Mouse (Mus musculus): ENCODE data around the gene Wfs1. TPM values are rescaled to one million over a fixed set of nuclear protein-coding genes. Genes with fewer than 3 reads are reported as not detected.

Wfs1 gene
- polyA plus RNA-seq, 1 experiment from 2014 or later = 18.4 TPM

DNA sequence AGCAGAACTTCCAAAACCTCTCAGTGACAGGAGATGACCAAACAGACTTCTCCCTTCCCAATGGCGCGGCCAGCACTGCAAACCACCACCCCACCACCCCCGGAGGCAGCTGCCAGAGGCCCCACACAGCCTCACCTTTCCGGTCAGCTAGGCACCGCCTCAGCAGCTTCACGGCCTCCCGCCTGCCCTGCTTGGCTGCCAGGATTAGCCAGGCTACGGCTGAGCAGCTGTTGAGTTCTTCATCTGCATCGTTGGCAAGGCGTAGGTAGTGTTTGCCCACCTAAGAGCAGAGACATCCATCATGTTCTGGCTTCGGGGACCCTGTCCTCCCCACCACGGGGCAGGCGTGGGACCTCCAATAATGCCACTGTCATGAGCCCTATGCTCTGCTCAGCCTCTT lies 13.7 kb downstream of the Wfs1 start:
- Histone ChIP-seq H3K9me3 (replicated peaks; ENCODE audit: control insufficient read depth, low read length) (no peaks in the 10 kb centered on the region), H3K27ac (ENCODE audit: low read length) (no peak overlapping the region), H3K4me2 (ENCODE audit: low read depth, low read length) (no peak overlapping the region), H3K9ac (ENCODE audit: low read length) (no peak overlapping the region), H3K4me1 (ENCODE audit: control insufficient read depth, insufficient read depth, low read length) (0 out of 2 replicates have a peak, but pooled peaks cover 4% of the 10 kb centered on the region), H3K4me3 (ENCODE audit: low read length) (no peak overlapping the region), H3K27me3 (ENCODE audit: control insufficient read depth, insufficient read depth, low read length) (no peaks in the 10 kb centered on the region), H3K36me3 (ENCODE audit: control insufficient read depth, insufficient read depth) (peaks cover 8% of the 10 kb centered on the region; the same call in 1 of the 2 replicates)
- 83% methylated on average over 13 of the region's 13 CpGs for WGBS
- ATAC-seq (replicated peaks; ENCODE audit: extremely low read depth, insufficient read depth, low FRiP score) = no peak

DNA sequence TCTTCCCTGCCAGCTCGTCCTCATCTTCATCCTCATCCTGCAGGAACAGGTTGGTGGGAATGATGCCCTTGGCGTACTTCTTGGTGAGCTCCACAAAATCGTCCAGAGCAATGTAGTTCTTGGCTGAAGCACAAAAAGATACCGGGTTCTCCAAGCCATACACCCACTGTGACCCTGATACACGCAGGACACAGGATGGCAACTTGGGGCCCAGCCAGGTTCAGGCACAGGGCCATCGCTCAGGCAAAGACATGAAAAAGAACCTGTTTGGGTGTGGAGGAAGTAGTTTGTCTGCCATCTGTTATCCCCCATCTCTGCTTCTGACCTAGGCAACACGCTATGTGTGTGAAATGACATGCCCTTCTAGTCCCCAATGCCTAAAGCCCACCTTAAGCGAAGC lies 17.4 kb downstream of the Wfs1 start:
- peaks cover 26% of the 10 kb centered on the region for H3K36me3 ChIP-seq (ENCODE audit: control insufficient read depth, insufficient read depth)

GRCm38 (mm10) chr5:36960501-36960900 lies 28.5 kb downstream of the Wfs1 start:
- Histone ChIP-seq H3K36me3 (ENCODE audit: control insufficient read depth, insufficient read depth) (peaks cover 2% of the 10 kb centered on the region; the same call in 1 of the 2 replicates), H3K4me2 (ENCODE audit: low read depth, low read length) (no peak overlapping the region), H3K9ac (ENCODE audit: low read length) (no peak overlapping the region), H3K27ac (ENCODE audit: low read length) (no peak overlapping the region), H3K27me3 (ENCODE audit: control insufficient read depth, insufficient read depth, low read length) (no peaks in the 10 kb centered on the region), H3K4me1 (ENCODE audit: control insufficient read depth, insufficient read depth, low read length) (no peaks in the 10 kb centered on the region; the same call in 1 of the 2 replicates), H3K9me3 (replicated peaks; ENCODE audit: control insufficient read depth, low read length) (no peaks in the 10 kb centered on the region), H3K4me3 (ENCODE audit: low read length) (no peak overlapping the region)
- 17% methylated on average over 5 of the region's 5 CpGs for WGBS
- 0 out of 2 replicates have a peak, but pooled peaks have one; percentile 58 for ATAC-seq (replicated peaks; ENCODE audit: extremely low read depth, insufficient read depth, low FRiP score)

More for the DNA sequence above, 17.4 kb downstream of the Wfs1 start:
- 81% methylated on average over 8 of the region's 8 CpGs for WGBS
- Histone ChIP-seq H3K27ac (ENCODE audit: low read length) (no peak overlapping the region), H3K9ac (ENCODE audit: low read length) (no peak overlapping the region), H3K4me3 (ENCODE audit: low read length) (no peak overlapping the region), H3K27me3 (ENCODE audit: control insufficient read depth, insufficient read depth, low read length) (no peaks in the 10 kb centered on the region), H3K4me2 (ENCODE audit: low read depth, low read length) (no peak overlapping the region), H3K9me3 (replicated peaks; ENCODE audit: control insufficient read depth, low read length) (no peaks in the 10 kb centered on the region), H3K4me1 (ENCODE audit: control insufficient read depth, insufficient read depth, low read length) (no peaks in the 10 kb centered on the region)
- ATAC-seq (replicated peaks; ENCODE audit: extremely low read depth, insufficient read depth, low FRiP score) = no peak

DNA sequence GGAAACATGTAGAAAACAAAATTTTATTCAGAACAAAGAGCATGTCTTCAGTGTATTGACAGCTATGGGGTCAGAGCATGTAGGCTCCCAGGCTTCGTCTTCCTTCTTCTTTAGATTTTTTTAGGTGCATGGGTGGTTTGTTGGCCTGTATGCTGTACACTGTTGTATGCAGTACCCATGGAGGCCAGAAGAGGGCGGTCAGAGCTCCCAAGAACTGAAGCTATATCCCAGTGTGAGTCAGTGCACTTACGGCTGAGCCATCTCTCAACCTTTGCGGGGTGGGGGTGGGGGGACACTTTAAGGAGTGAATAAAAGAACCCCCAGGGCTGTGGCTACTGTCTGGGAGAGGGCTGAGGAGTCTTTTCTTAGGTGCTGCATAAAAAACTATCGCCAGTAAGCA lies 30.2 kb downstream of the Wfs1 start:
- Histone ChIP-seq H3K4me3 (ENCODE audit: low read length) (no peak overlapping the region), H3K4me1 (ENCODE audit: control insufficient read depth, insufficient read depth, low read length) (no peaks in the 10 kb centered on the region; the same call in 1 of the 2 replicates), H3K36me3 (ENCODE audit: control insufficient read depth, insufficient read depth) (no peaks in the 10 kb centered on the region), H3K9ac (ENCODE audit: low read length) (no peak overlapping the region), H3K9me3 (replicated peaks; ENCODE audit: control insufficient read depth, low read length) (no peaks in the 10 kb centered on the region), H3K4me2 (ENCODE audit: low read depth, low read length) (no peak overlapping the region), H3K27ac (ENCODE audit: low read length) (no peak overlapping the region), H3K27me3 (ENCODE audit: control insufficient read depth, insufficient read depth, low read length) (no peaks in the 10 kb centered on the region)
- 40% methylated on average over 5 of the region's 5 CpGs for WGBS
- ATAC-seq (replicated peaks; ENCODE audit: extremely low read depth, insufficient read depth, low FRiP score) = no peak

DNA sequence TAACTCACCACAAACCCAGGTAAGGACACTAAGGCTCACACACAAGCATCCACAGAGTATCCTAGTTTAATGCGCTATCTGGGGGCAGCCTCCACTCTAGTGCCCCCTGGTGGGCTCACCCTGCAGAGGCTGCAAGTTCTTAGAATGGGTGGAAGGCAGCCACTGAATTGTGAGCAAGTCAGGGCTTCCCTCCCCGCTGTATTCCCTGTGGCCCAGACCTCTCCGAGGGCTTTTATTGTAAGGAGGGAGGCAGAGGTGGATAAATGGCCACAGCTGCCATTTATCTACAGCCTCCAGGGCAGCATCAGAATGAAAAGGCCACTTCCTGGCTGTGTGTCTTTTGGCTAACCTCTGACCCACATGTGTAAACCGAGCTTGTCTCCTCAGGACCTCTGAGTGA lies 33.6 kb downstream of the Wfs1 start:
- ATAC-seq (replicated peaks; ENCODE audit: extremely low read depth, insufficient read depth, low FRiP score) = no peak
- H3K4me3 ChIP-seq (ENCODE audit: low read length) = no peak overlapping the region
- H3K4me1 ChIP-seq (ENCODE audit: control insufficient read depth, insufficient read depth, low read length) = no peaks in the 10 kb centered on the region; the same call in 1 of the 2 replicates
- H3K9me3 ChIP-seq (replicated peaks; ENCODE audit: control insufficient read depth, low read length) = no peaks in the 10 kb centered on the region
- no peaks in the 10 kb centered on the region; the same call in 1 of the 2 replicates for H3K27me3 ChIP-seq (ENCODE audit: control insufficient read depth, insufficient read depth, low read length)
- 18% methylated on average over 4 of the region's 4 CpGs for WGBS
- no peak overlapping the region for H3K9ac ChIP-seq (ENCODE audit: low read length)
- no peak overlapping the region for H3K4me2 ChIP-seq (ENCODE audit: low read depth, low read length)
- H3K27ac ChIP-seq (ENCODE audit: low read length) = no peak overlapping the region
- H3K36me3 ChIP-seq (ENCODE audit: control insufficient read depth, insufficient read depth) = no peaks in the 10 kb centered on the region

- Histone ChIP-seq H3K4me2 (ENCODE audit: low read depth, low read length) (no peak overlapping the region), H3K36me3 (ENCODE audit: control insufficient read depth, insufficient read depth) (no peaks in the 10 kb centered on the region), H3K4me3 (ENCODE audit: low read length) (no peak overlapping the region), H3K27ac (ENCODE audit: low read length) (no peak overlapping the region), H3K9ac (ENCODE audit: low read length) (no peak overlapping the region), H3K9me3 (replicated peaks; ENCODE audit: control insufficient read depth, low read length) (no peaks in the 10 kb centered on the region), H3K27me3 (ENCODE audit: control insufficient read depth, insufficient read depth, low read length) (peaks cover 6% of the 10 kb centered on the region; the same call in 1 of the 2 replicates), H3K4me1 (ENCODE audit: control insufficient read depth, insufficient read depth, low read length) (no peaks in the 10 kb centered on the region)
- ATAC-seq (replicated peaks; ENCODE audit: extremely low read depth, insufficient read depth, low FRiP score) = no peak
- 87% methylated on average over 15 of the region's 15 CpGs for WGBS
These were observed 36.7 kb downstream of the Wfs1 start for GRCm38 (mm10) chr5:36952311-36952710.

DNA sequence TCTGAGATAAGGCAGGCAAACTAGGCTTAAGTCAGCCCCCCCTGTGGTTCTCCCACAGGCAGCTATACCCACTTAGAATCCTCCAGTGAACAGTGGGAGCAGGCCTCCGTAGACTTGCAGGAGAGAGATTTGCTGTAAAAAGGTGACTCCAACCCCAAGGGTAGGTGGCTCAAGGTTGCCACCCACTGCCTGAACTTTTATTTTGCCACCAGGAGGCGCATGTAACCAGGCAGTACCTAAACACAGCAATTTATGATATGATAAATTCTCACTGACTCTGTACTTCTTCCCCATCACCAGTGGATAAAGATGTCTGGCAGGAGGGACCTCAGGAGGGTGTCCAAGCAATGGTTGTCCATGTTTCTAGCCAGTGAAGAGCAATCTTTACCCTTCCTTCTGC lies 38.1 kb downstream of the Wfs1 start:
- H3K4me2 ChIP-seq (ENCODE audit: low read depth, low read length) = no peak overlapping the region
- no peak overlapping the region for H3K4me3 ChIP-seq (ENCODE audit: low read length)
- H3K9ac ChIP-seq (ENCODE audit: low read length) = no peak overlapping the region
- H3K9me3 ChIP-seq (replicated peaks; ENCODE audit: control insufficient read depth, low read length) = no peaks in the 10 kb centered on the region
- peaks cover 6% of the 10 kb centered on the region; the same call in 1 of the 2 replicates for H3K27me3 ChIP-seq (ENCODE audit: control insufficient read depth, insufficient read depth, low read length)
- no peak for ATAC-seq (replicated peaks; ENCODE audit: extremely low read depth, insufficient read depth, low FRiP score)
- H3K27ac ChIP-seq (ENCODE audit: low read length) = no peak overlapping the region
- no peaks in the 10 kb centered on the region for H3K36me3 ChIP-seq (ENCODE audit: control insufficient read depth, insufficient read depth)
- 48% methylated on average over 2 of the region's 2 CpGs for WGBS
- no peaks in the 10 kb centered on the region for H3K4me1 ChIP-seq (ENCODE audit: control insufficient read depth, insufficient read depth, low read length)

GRCm38 (mm10) chr5:36948831-36949230 lies 40.2 kb downstream of the Wfs1 start:
- Histone ChIP-seq H3K9me3 (replicated peaks; ENCODE audit: control insufficient read depth, low read length) (no peaks in the 10 kb centered on the region), H3K36me3 (ENCODE audit: control insufficient read depth, insufficient read depth) (no peaks in the 10 kb centered on the region), H3K27ac (ENCODE audit: low read length) (no peak overlapping the region), H3K4me1 (ENCODE audit: control insufficient read depth, insufficient read depth, low read length) (no peaks in the 10 kb centered on the region), H3K4me2 (ENCODE audit: low read depth, low read length) (no peak overlapping the region), H3K4me3 (ENCODE audit: low read length) (no peak overlapping the region), H3K9ac (ENCODE audit: low read length) (no peak overlapping the region), H3K27me3 (ENCODE audit: control insufficient read depth, insufficient read depth, low read length) (peaks cover 9% of the 10 kb centered on the region; the same call in 1 of the 2 replicates)
- no peak for ATAC-seq (replicated peaks; ENCODE audit: extremely low read depth, insufficient read depth, low FRiP score)
- WGBS = 0% methylated on average over 3 of the region's 3 CpGs

- H3K9ac ChIP-seq (ENCODE audit: low read length) = no peak overlapping the region
- H3K9me3 ChIP-seq (replicated peaks; ENCODE audit: control insufficient read depth, low read length) = no peaks in the 10 kb centered on the region
- H3K4me1 ChIP-seq (ENCODE audit: control insufficient read depth, insufficient read depth, low read length) = no peaks in the 10 kb centered on the region
- ATAC-seq (replicated peaks; ENCODE audit: extremely low read depth, insufficient read depth, low FRiP score) = no peak
- no peak overlapping the region for H3K4me3 ChIP-seq (ENCODE audit: low read length)
- WGBS = 11% methylated on average over 5 of the region's 5 CpGs
- H3K36me3 ChIP-seq (ENCODE audit: control insufficient read depth, insufficient read depth) = no peaks in the 10 kb centered on the region
- H3K4me2 ChIP-seq (ENCODE audit: low read depth, low read length) = no peak overlapping the region
- H3K27ac ChIP-seq (ENCODE audit: low read length) = no peak overlapping the region
- peaks cover 9% of the 10 kb centered on the region; the same call in 1 of the 2 replicates for H3K27me3 ChIP-seq (ENCODE audit: control insufficient read depth, insufficient read depth, low read length)
These were observed 42.6 kb downstream of the Wfs1 start for GRCm38 (mm10) chr5:36946445-36946844.

Data from heart, embryonic 16.5 days (tissue).